Mouse (Mus musculus): Measurements from ENCODE around the gene Manba. TPM values are rescaled to one million over a fixed set of nuclear protein-coding genes. Genes with fewer than 3 reads are reported as not detected.
"Not testable (repeated sequence)": the region's sequence is repeated elsewhere in the genome, so short reads cannot be mapped to it uniquely, and the experiment has no call there.

Manba gene
- polyA plus RNA-seq, 1 experiment from 2014 or later, result 5.6 TPM

DNA sequence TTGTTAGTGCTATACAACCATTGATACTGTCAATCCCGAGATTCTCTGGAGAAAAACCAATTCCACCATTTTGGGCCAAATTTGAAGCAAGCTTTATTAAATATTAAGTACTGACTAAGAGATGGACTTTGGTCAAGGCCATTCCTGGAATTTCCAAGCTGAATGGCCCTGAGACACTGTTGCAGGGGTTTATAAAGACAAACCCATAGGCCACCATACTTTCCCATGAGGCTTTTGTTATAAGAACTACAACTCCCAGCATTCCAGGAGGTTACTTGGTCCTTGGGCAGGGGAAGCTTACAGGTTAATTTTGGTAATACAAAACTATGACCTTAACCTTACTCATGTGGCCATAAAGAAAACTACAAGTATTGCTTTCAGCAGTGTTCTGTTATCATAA lies 22.8 kb downstream of the Manba start:
- H3K36me3 ChIP-seq, result no peaks in the 10 kb centered on the region
- H3K27me3 ChIP-seq, result no peaks in the 10 kb centered on the region
- no peaks in the 10 kb centered on the region for H3K9me3 ChIP-seq
- 82% methylated on average over 1 of the region's 1 CpGs for WGBS
- no peak overlapping the region for H3K9ac ChIP-seq (replicated peaks)
- H3K4me3 ChIP-seq (replicated peaks), result no peak overlapping the region
- ATAC-seq (ENCODE audit: insufficient number of reproducible peaks, insufficient read depth, low FRiP score, low TSS enrichment, low read depth), result no peak
- no peaks in the 10 kb centered on the region for H3K4me1 ChIP-seq (replicated peaks)
- no peak overlapping the region for H3K27ac ChIP-seq
- no peak overlapping the region for H3K4me2 ChIP-seq

DNA sequence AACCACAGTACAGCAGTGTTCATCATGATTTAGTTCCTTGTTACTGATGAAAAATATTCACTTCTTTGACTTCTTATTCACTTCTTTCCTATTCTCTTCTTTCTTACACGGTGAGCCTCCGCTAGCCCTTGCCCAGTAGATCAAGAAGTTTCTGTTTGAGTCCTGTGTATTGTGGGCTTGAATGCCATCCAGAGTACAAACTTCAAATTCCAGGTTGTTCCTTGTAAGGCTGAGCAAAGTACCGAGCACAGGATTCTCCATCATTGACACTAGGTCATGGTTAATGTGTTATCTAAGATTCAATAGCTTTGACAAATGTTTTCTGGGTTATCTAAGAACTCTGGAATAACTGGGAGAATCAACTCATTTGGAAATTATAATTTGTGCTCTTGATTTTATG lies 25.0 kb downstream of the Manba start:
- WGBS, result 94% methylated on average over 3 of the region's 3 CpGs
- Histone ChIP-seq H3K4me3 (replicated peaks) (no peak overlapping the region), H3K9me3 (no peaks in the 10 kb centered on the region), H3K4me2 (no peak overlapping the region), H3K9ac (replicated peaks) (no peak overlapping the region), H3K36me3 (no peaks in the 10 kb centered on the region), H3K4me1 (replicated peaks) (no peaks in the 10 kb centered on the region), H3K27me3 (no peaks in the 10 kb centered on the region), H3K27ac (no peak overlapping the region)
- ATAC-seq (ENCODE audit: insufficient number of reproducible peaks, insufficient read depth, low FRiP score, low TSS enrichment, low read depth), result no peak

DNA sequence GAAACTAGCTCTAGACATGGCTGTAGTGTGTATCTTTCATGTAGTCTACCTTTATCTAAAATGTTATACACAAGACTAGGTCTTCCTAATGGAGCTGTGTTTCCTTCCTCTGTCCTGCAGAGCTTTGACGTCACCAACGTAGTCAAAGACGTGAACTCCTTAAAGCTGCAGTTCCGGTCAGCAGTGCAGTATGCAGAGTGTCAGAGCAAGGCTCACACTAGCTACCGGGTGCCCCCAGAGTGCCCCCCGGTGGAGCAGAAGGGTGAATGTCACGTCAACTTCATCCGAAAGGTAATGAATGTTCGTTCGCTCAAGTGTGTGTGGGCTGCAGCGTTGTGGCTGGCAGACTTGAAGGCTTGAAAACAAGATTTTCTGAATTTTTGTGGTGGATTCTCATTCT lies 26.3 kb downstream of the Manba start:
- no peaks in the 10 kb centered on the region for H3K9me3 ChIP-seq
- no peaks in the 10 kb centered on the region for H3K36me3 ChIP-seq
- ATAC-seq (ENCODE audit: insufficient number of reproducible peaks, insufficient read depth, low FRiP score, low TSS enrichment, low read depth), result no peak
- no peak overlapping the region for H3K27ac ChIP-seq
- no peak overlapping the region for H3K4me2 ChIP-seq
- H3K4me3 ChIP-seq (replicated peaks), result no peak overlapping the region
- 46% methylated on average over 11 of the region's 11 CpGs for WGBS
- no peaks in the 10 kb centered on the region for H3K27me3 ChIP-seq
- no peaks in the 10 kb centered on the region for H3K4me1 ChIP-seq (replicated peaks)
- no peak overlapping the region for H3K9ac ChIP-seq (replicated peaks)

DNA sequence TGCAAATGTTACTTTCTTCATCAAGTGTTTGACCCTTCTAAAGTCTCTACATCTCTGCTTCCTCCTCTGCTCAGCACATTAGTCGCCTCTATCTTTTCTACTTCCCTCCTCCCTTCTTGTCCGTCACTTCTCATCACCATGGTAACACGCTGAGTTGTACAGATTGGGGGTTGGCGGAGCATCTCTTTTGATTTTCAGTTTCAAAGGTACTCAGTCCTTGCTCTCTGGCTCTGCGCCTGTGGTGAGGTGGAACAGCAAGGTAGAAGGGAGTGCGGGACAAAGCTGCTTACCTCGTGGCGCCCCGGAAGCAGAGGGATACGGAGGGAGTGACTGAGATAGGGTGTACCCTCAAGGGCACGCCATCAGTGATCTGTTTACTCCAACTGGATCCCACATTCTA lies 27.9 kb downstream of the Manba start:
- no peak overlapping the region for H3K4me3 ChIP-seq (replicated peaks)
- 53% methylated on average over 11 of the region's 11 CpGs for WGBS

DNA sequence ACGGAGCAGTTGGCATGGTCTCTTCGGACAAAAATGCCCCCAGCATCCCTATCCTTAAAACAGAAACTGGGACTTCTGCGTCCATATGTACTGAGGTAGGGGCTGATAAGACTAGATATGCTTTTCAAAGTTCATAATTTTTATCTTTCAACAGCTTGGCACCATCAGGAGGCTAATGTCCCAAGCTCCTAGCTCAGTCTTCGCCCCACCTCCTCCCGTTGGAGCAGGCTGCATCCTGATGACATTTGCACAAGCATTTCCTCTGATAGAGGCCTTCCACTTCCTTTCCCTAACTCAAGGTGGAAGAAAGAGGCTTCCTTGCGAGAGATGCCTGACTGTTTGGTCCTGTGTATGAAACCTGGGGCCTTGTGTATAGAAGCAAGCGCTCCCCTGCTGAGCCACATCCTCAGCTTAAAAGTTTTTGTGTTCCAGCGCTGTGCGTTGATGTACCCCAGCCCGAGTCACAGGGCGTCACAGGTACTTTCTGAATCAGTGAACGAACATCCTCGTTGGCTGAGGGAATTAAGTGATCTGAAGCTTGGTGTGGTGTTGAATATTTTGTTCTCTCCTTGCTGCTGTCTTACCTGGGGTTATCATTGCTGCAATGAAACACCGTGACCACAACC lies 28.5 kb downstream of the Manba start:
- no peak overlapping the region for H3K9ac ChIP-seq (replicated peaks)
- ATAC-seq (ENCODE audit: insufficient number of reproducible peaks, insufficient read depth, low FRiP score, low TSS enrichment, low read depth), result no peak
- no peak overlapping the region for H3K27ac ChIP-seq
- H3K36me3 ChIP-seq, result no peaks in the 10 kb centered on the region
- WGBS, result 82% methylated on average over 14 of the region's 14 CpGs
- no peaks in the 10 kb centered on the region for H3K9me3 ChIP-seq
- H3K4me1 ChIP-seq (replicated peaks), result no peaks in the 10 kb centered on the region
- no peaks in the 10 kb centered on the region for H3K27me3 ChIP-seq
- no peak overlapping the region for H3K4me3 ChIP-seq (replicated peaks)
- H3K4me2 ChIP-seq, result no peak overlapping the region

More for the DNA sequence above, 27.9 kb downstream of the Manba start:
- H3K4me1 ChIP-seq (replicated peaks), result no peaks in the 10 kb centered on the region
- H3K36me3 ChIP-seq, result no peaks in the 10 kb centered on the region
- H3K4me2 ChIP-seq, result 0 out of 2 replicates have a peak overlapping the region, but pooled peaks have one; percentile 2
- H3K9ac ChIP-seq (replicated peaks), result no peak overlapping the region
- H3K27ac ChIP-seq, result no peak overlapping the region
- no peaks in the 10 kb centered on the region for H3K9me3 ChIP-seq
- H3K27me3 ChIP-seq, result no peaks in the 10 kb centered on the region
- no peak for ATAC-seq (ENCODE audit: insufficient number of reproducible peaks, insufficient read depth, low FRiP score, low TSS enrichment, low read depth)

DNA sequence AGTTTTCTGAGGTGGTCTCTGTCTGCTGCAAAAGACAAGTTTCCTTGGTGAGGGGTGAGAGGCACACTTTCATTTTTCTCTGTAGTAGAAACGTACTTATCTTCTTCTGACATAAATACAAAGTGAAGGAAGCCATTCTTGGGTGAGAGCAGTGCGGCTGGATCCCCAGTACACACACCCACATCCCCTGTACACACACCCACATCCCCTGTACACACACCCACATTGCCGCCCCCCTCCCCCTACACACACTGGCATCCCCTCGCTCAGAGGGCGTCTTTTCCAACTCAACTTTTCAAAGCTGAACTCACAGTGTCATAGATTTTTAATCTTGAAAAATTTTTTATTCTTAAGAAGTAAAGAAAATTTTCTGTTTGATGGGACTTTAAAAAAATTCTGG lies 29.8 kb downstream of the Manba start:
- ATAC-seq (ENCODE audit: insufficient number of reproducible peaks, insufficient read depth, low FRiP score, low TSS enrichment, low read depth), result no peak
- Histone ChIP-seq H3K9ac (replicated peaks) (no peak overlapping the region), H3K36me3 (no peaks in the 10 kb centered on the region), H3K4me2 (no peak overlapping the region), H3K27ac (no peak overlapping the region), H3K4me3 (replicated peaks) (no peak overlapping the region), H3K9me3 (no peaks in the 10 kb centered on the region), H3K27me3 (no peaks in the 10 kb centered on the region), H3K4me1 (replicated peaks) (no peaks in the 10 kb centered on the region)
- WGBS, result 83% methylated on average over 5 of the region's 5 CpGs

DNA sequence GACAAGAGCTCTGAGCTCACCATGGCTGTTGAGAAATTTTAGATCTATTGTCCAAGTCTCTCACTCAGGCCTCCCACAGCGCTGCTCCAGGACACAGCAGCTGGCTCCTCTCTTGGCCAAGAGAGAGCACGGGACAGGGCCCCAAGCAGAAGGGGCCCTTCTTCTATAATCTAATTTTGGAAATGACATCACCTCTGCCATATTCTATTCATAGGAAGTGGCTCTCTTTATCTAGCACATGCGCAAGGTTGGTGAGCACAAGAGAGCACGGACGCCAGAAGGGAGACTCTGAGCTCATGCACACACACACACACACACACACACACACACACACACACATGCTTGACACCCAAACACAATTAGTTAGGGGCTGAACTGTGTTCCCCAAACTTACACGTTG lies 31.5 kb downstream of the Manba start:
- Histone ChIP-seq H3K36me3 (no peaks in the 10 kb centered on the region), H3K9ac (replicated peaks) (no peak overlapping the region), H3K27ac (no peak overlapping the region), H3K9me3 (no peaks in the 10 kb centered on the region), H3K4me3 (replicated peaks) (no peak overlapping the region), H3K27me3 (no peaks in the 10 kb centered on the region), H3K4me1 (replicated peaks) (no peaks in the 10 kb centered on the region), H3K4me2 (no peak overlapping the region)
- WGBS, result 80% methylated on average over 6 of the region's 6 CpGs
- no peak for ATAC-seq (ENCODE audit: insufficient number of reproducible peaks, insufficient read depth, low FRiP score, low TSS enrichment, low read depth)

DNA sequence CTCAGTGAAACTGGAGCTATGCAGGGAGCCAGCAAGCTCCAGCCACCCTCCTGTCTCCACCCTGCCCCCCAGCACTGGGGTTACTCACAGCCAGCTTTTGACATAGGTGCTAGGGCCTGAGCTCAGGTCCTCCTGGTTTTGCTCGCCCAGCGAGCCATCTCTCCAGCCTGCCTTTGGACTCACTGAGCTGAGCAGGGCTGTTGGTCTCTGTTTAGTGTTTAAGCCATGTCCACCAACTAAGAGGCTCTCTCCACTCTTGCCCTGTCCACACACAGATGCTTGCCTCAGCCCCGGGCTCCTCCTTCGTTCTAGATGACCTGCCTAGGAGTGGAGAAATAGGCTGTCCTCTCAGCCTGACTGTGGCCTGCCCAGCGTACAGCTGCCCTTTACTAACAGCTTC lies 33.5 kb downstream of the Manba start:
- 68% methylated on average over 5 of the region's 5 CpGs for WGBS
- H3K9ac ChIP-seq (replicated peaks), result no peak overlapping the region
- no peak overlapping the region for H3K4me3 ChIP-seq (replicated peaks)
- ATAC-seq (ENCODE audit: insufficient number of reproducible peaks, insufficient read depth, low FRiP score, low TSS enrichment, low read depth), result no peak
- H3K4me2 ChIP-seq, result no peak overlapping the region
- no peaks in the 10 kb centered on the region for H3K27me3 ChIP-seq
- no peaks in the 10 kb centered on the region; the same call in 1 of the 2 replicates for H3K4me1 ChIP-seq (replicated peaks)
- no peak overlapping the region for H3K27ac ChIP-seq
- H3K36me3 ChIP-seq, result no peaks in the 10 kb centered on the region
- H3K9me3 ChIP-seq, result no peaks in the 10 kb centered on the region

DNA sequence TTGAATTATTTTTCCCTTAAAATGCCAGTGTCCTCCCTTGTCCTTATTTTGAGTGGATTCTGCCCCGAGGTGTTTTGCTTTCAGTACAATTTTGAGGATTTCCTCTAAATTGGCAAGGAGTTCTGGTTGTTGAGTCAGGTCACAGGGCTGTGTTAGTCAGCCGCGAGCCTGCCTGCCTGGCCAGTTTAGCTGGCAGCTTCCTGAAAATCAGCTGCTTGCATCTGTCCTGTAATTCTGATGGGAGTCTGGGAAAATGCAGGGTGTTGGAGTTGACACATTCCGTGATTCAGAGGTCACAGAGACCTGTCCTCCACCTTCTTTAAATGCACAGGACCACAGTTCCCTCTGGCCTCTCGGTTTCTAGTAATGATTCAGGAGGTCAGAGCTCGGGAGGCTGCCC lies 34.2 kb downstream of the Manba start:
- no peak for ATAC-seq (ENCODE audit: insufficient number of reproducible peaks, insufficient read depth, low FRiP score, low TSS enrichment, low read depth)
- WGBS, result 65% methylated on average over 6 of the region's 6 CpGs
- Histone ChIP-seq H3K9me3 (no peaks in the 10 kb centered on the region), H3K9ac (replicated peaks) (no peak overlapping the region), H3K4me1 (replicated peaks) (no peaks in the 10 kb centered on the region; the same call in 1 of the 2 replicates), H3K36me3 (no peaks in the 10 kb centered on the region), H3K4me3 (replicated peaks) (no peak overlapping the region), H3K4me2 (no peak overlapping the region), H3K27me3 (no peaks in the 10 kb centered on the region), H3K27ac (no peak overlapping the region)

DNA sequence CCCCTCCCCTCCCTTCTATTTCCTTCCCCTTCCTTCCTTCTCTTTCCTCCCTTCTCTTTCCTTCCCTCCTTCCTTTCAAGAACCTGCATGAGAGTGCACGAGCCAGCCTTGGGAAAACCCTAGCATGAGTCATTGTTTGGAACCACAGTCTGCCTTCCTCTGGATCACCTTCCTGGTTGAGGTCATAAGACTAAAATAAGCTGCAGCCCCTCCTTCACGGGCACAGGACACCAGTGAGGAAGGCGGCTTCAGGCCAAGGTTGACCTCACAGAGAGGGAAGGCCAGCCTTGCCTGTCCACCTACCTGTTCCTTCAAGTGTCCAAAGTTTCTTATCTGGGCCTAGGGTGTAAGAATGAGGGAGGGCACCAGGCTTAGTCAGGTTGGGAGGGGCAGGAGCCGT lies 36.6 kb downstream of the Manba start:
- Histone ChIP-seq H3K4me2 (no peak overlapping the region), H3K27ac (0 out of 2 replicates have a peak overlapping the region, but pooled peaks have one; percentile 20), H3K4me3 (replicated peaks) (no peak overlapping the region), H3K9ac (replicated peaks) (no peak overlapping the region), H3K27me3 (no peaks in the 10 kb centered on the region), H3K36me3 (no peaks in the 10 kb centered on the region), H3K9me3 (no peaks in the 10 kb centered on the region), H3K4me1 (replicated peaks) (no peaks in the 10 kb centered on the region; the same call in 1 of the 2 replicates)
- 52% methylated on average over 4 of the region's 4 CpGs for WGBS
- ATAC-seq (ENCODE audit: insufficient number of reproducible peaks, insufficient read depth, low FRiP score, low TSS enrichment, low read depth), result no peak

DNA sequence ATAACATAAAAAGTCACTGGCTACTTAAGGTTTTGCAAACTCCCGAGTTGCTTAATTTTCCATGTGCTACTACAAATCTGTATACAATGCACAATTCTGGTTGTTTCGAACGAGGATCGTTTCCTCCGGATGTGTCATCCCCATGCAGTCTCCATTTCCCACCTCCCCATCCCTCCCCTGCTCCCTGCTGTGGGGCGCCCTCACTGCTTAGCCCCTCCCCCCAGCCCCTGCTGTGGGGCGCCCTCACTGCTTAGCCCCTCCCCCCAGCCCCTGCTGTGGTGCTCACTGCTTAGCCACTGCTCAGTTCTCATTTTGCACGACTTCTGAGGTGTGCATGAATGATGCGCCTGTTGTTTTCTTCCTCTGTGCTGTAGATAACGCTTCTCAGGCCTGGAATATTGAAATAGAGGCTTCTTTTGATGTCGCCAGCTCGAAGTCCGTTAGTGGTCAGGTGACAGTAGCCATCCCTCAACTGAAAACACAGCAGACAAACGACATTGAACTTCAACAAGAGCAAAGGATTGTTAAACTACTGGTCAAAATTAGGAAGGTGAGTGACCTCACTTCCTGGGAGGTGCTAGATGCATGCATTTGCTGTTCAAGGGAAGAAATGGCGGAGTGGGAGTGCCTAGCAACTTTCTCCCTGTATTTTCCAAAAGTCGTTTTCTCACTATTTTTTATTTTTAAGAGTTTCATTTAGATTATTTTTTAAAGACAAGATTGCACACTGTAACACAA lies 37.4 kb downstream of the Manba start:
- Histone ChIP-seq H3K9me3 (no peaks in the 10 kb centered on the region), H3K27ac (no peak overlapping the region), H3K9ac (replicated peaks) (no peak overlapping the region), H3K4me2 (peak overlapping the region; percentile 7; the same call in 1 of the 2 replicates), H3K4me1 (replicated peaks) (no peaks in the 10 kb centered on the region; the same call in 1 of the 2 replicates), H3K4me3 (replicated peaks) (no peak overlapping the region), H3K27me3 (no peaks in the 10 kb centered on the region), H3K36me3 (no peaks in the 10 kb centered on the region)
- 52% methylated on average over 16 of the region's 16 CpGs for WGBS
- ATAC-seq (ENCODE audit: insufficient number of reproducible peaks, insufficient read depth, low FRiP score, low TSS enrichment, low read depth), result no peak

DNA sequence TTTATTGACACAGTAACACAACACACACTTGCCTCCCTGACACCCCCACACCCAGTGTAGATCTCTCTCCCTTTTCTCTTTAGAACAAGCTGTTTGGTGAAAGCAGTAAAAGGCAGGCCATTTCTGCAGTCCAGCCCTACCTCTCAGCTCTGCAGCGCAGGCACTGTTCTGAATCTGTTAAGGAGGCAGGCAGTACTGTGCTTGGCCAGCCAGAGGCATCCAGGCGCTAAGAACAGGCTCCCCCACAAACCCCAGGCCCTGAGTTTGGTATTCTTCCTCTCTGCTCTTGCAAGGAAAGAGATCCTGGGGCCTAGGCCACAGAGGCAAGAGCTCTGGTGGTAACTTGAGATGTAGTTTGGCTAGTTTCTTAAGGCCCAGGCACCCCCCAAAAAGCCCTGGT lies 39.5 kb downstream of the Manba start:
- not testable (repeated sequence) for H3K9me3 ChIP-seq; H3K27ac ChIP-seq; ATAC-seq (ENCODE audit: insufficient number of reproducible peaks, insufficient read depth, low FRiP score, low TSS enrichment, low read depth); H3K4me1 ChIP-seq (replicated peaks); H3K4me2 ChIP-seq; H3K4me3 ChIP-seq (replicated peaks); H3K9ac ChIP-seq (replicated peaks); H3K27me3 ChIP-seq; H3K36me3 ChIP-seq
- 20% methylated on average over 1 of the region's 2 CpGs for WGBS
